Mouse (Mus musculus): Measurements from ENCODE around the gene Armc8. TPM values are rescaled to one million over a fixed set of nuclear protein-coding genes. Genes with fewer than 3 reads are reported as not detected.

Gene Armc8
- total and polyA plus RNA-seq, 2 experiments from 2014 or later = 68.5 to 69.2 TPM

DNA sequence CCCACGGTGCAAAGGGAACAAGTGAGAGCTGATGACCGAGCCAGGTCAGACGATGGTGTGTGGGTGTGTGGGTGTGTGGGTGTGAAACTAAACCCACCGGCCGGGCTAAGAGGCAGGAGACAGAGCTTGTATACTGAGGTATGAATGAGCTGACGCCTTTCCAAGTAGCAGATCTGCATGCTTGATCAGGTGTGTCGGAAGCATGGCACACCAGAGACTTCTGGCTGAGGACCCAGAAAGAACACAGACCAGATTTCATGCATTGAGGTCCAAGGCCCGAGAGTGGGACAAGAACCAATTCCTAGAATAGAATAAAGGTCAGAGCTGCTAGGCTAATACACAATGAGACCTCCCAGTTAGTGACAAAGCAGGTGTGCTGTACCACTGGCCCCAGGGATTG lies 129.6 kb downstream of the Armc8 start:
- Histone ChIP-seq H3K36me3 (ENCODE audit: insufficient read depth, low read length) (no peaks in the 10 kb centered on the region), H3K4me1 (ENCODE audit: insufficient read depth, low read length) (peaks cover 18% of the 10 kb centered on the region), H3K27ac (no peak overlapping the region), H3K4me2 (ENCODE audit: low read depth, low read length) (no peak overlapping the region), H3K4me3 (ENCODE audit: low read length) (no peak overlapping the region), H3K27me3 (ENCODE audit: insufficient read depth, low read length) (no peaks in the 10 kb centered on the region), H3K9me3 (ENCODE audit: low read length) (no peaks in the 10 kb centered on the region), H3K9ac (replicated peaks; ENCODE audit: low read length) (no peak overlapping the region)
- no peak for DNase-seq (ENCODE audit: low spot score)
- ATAC-seq = no peak
- 67% methylated on average over 8 of the region's 8 CpGs for WGBS
- no peak for TF ChIP-seq CTCF (IDR thresholded peaks at IDR 0.05; ENCODE audit: low read depth)

DNA sequence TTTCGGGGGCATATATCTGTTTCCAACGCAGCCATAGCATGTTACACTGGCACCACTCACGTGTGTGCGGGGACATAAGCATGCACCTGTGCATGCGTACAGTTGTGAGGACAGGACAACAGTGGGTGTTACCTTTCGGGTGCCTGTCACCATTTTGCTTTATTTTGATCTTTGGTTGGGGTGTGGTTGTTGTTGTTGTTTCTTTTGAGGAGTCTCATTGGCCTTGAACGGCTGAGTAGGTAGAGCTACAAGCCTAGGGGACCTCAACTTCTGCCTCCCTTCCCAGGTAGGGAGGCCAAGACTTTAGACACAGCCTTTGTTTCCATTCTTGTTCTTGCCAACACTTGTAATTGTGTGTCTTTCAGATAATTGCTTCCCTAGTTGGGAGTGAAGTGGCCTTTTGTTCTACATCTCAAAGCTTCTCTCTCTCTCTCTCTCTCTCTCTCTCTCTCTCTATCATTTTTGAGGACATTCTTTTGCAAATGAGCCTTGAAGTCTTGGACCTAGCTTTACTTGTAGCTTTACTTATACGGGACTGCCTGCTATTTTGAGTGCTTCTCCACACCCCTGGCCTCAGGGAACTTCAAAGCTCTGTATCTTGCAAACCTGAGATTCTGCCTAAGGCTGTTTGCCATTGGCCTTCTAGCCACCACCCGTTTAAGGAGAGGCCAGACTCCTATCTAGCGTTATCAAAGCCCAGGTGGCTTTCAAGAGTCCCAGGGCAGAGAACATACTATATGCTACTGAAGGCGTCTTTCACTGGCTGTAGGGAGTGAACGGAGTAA lies 130.7 kb downstream of the Armc8 start:
- H3K27ac ChIP-seq = no peak overlapping the region
- no peak for TF ChIP-seq CTCF (IDR thresholded peaks at IDR 0.05; ENCODE audit: low read depth)
- WGBS = 82% methylated on average over 12 of the region's 12 CpGs
- H3K4me2 ChIP-seq (ENCODE audit: low read depth, low read length) = peak overlapping the region; percentile 90; the same call in 1 of the 2 replicates
- DNase-seq (ENCODE audit: low spot score) = no peak
- H3K27me3 ChIP-seq (ENCODE audit: insufficient read depth, low read length) = no peaks in the 10 kb centered on the region
- ATAC-seq = no peak
- H3K9me3 ChIP-seq (ENCODE audit: low read length) = no peaks in the 10 kb centered on the region
- no peak overlapping the region for H3K4me3 ChIP-seq (ENCODE audit: low read length)
- H3K36me3 ChIP-seq (ENCODE audit: insufficient read depth, low read length) = no peaks in the 10 kb centered on the region
- H3K4me1 ChIP-seq (ENCODE audit: insufficient read depth, low read length) = peaks cover 23% of the 10 kb centered on the region
- H3K9ac ChIP-seq (replicated peaks; ENCODE audit: low read length) = no peak overlapping the region

DNA sequence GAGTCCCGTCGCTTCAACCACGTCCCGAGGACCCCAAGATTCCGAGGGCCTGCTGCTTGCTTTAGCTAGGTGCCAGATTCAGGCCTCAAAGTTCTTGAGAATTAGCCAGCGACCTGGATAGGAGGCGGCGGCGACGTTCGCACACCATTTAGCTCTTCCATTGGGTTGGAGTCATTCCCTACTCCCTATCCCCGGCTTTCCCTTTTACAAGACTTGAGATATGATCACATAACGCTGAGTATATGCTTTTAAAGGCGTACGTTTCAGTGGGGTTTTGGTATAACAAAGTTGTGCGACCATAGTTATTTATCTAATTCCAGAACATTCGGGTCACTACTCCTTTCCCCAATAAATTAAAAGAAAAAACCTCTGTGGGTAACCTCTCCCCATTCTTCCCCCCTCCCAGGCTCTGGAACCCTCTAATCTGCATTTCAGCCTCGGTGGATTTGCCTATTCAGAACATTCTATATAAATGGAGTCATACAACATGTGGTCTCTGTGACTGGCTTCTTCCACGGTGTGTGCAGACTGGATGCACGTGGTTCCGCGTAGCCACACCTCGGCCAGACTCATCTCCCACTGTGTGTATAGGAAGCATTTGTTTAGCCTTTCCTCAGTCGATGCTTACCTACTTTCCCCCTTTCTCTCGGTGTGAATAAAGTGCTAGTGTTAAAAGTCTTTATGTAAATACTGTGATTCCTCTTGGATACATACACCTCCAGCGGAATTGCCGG lies 131.5 kb downstream of the Armc8 start, which contains the start of gene Mras:
Gene Mras, minus strand, starts transcription at position 351 of the 734 bp plus-strand sequence.
- Histone ChIP-seq H3K4me1 (ENCODE audit: insufficient read depth, low read length) (peaks cover 28% of the 10 kb centered on the region), H3K9me3 (ENCODE audit: low read length) (no peaks in the 10 kb centered on the region), H3K4me2 (ENCODE audit: low read depth, low read length) (peak within 1 kb of the TSS; percentile 90), H3K36me3 (ENCODE audit: insufficient read depth, low read length) (no peaks in the 10 kb centered on the region), H3K4me3 (ENCODE audit: low read length) (peak within 1 kb of the TSS; percentile 89), H3K27me3 (ENCODE audit: insufficient read depth, low read length) (no peaks in the 10 kb centered on the region), H3K9ac (replicated peaks; ENCODE audit: low read length) (peak within 1 kb of the TSS; percentile 91), H3K27ac (peak within 1 kb of the TSS; percentile 94)
- ATAC-seq (0 out of 2 replicates have a peak, but pooled peaks have one; percentile 2), DNase-seq (ENCODE audit: low spot score) (no peak)
- 13% methylated on average over 27 of the region's 27 CpGs for WGBS
- TF ChIP-seq CTCF (IDR thresholded peaks at IDR 0.05; ENCODE audit: low read depth) = no peak

DNA sequence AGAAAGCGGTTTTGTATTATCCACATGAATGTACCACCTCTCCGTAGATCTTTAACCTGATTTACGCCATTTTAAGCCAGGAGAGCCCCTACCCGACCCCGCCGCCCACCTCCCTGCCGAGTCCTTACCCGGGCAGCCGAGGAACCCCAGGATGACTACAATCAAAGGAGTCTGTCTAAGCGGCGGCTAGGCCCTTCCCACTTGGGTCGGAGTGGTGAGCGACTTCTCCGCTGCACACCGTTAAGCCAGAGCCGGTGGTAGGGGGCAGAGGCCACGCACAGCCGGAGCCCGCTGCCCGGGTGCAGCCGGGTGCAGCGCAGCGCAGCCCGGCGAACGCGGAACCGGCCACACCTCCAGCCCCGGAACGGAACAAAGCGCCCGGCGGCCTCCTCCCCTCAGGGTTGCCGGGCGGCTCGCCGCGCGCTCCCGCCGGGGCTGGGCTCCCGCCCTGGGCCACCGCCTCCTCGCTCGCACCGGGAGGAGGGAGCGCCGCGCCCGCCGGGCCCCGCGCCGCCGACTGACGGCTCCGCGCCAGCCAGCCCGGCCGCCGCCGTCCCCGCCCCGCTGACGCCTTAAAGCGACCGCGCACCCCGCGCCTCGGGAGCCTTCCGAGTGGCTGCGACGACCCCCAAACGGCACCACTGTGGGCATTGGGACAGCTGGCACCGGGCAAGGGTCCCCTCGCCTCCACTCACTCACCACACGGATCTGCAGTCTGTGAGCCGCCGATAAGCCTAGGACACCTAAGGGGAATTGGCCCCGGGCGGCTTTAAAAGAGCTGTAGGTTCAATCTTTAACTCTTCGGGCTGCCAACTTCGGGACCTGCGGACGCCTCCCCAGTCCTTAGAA lies 132.3 kb downstream of the Armc8 start:
- Histone ChIP-seq H3K4me1 (ENCODE audit: insufficient read depth, low read length) (peaks cover 28% of the 10 kb centered on the region), H3K27ac (peak overlapping the region; percentile 94), H3K9ac (replicated peaks; ENCODE audit: low read length) (peak overlapping the region; percentile 91), H3K4me3 (ENCODE audit: low read length) (peak overlapping the region; percentile 89), H3K4me2 (ENCODE audit: low read depth, low read length) (peak overlapping the region; percentile 90), H3K9me3 (ENCODE audit: low read length) (no peaks in the 10 kb centered on the region), H3K27me3 (ENCODE audit: insufficient read depth, low read length) (no peaks in the 10 kb centered on the region), H3K36me3 (ENCODE audit: insufficient read depth, low read length) (no peaks in the 10 kb centered on the region)
- no peak for TF ChIP-seq CTCF (IDR thresholded peaks at IDR 0.05; ENCODE audit: low read depth)
- WGBS = under 1% methylated on average over 56 of the region's 86 CpGs
- ATAC-seq (peak; percentile 76), DNase-seq (ENCODE audit: low spot score) (peak; percentile 85)

DNA sequence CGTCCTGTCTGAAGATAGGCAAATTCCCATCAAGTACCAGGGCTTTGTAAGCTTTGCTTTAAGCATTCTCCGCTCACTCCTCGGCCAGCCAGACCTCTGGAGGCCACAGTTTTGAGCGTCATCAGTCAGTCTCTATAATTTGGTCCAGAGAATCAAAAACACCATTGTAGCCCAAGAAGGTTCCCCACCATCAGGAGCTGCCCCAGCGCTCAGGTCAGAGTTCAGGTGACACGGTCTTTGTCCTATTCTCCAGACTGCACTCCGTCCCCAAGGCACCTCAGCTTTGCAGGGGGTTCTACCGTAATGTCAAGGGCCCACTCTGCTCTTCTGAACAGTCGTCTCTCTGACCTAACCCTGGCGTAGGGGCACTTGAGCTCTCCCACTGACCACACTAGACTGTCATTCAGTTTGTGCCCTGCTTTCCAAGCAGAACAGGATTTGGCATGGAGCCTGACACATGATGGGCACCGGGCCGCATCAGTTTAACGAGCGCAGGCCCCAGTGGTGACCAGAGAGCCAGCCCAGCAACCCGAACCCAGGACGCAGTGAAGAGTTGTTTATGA lies 133.0 kb downstream of the Armc8 start:
- H3K27me3 ChIP-seq (ENCODE audit: insufficient read depth, low read length) = no peaks in the 10 kb centered on the region
- H3K4me1 ChIP-seq (ENCODE audit: insufficient read depth, low read length) = peaks cover 28% of the 10 kb centered on the region
- H3K9ac ChIP-seq (replicated peaks; ENCODE audit: low read length) = peak overlapping the region; percentile 91
- DNase-seq (ENCODE audit: low spot score) (peak; percentile 78), ATAC-seq (peak; percentile 73)
- H3K4me2 ChIP-seq (ENCODE audit: low read depth, low read length) = peak overlapping the region; percentile 90
- peak overlapping the region; percentile 94 for H3K27ac ChIP-seq
- no peaks in the 10 kb centered on the region for H3K9me3 ChIP-seq (ENCODE audit: low read length)
- H3K4me3 ChIP-seq (ENCODE audit: low read length) = peak overlapping the region; percentile 89
- no peak for TF ChIP-seq CTCF (IDR thresholded peaks at IDR 0.05; ENCODE audit: low read depth)
- WGBS = 4% methylated on average over 16 of the region's 16 CpGs
- no peaks in the 10 kb centered on the region for H3K36me3 ChIP-seq (ENCODE audit: insufficient read depth, low read length)

Data from hindbrain, postnatal 0 days (tissue).